Mouse (Mus musculus) regulatory T cell (primary cell): ENCODE measurements around the gene Txndc17.

Experiments
- in situ Hi-C: fragments of 300-600 bp; cut with MboI, MseI; formaldehyde crosslinking; loops from one replicate; pipeline ENCODE4 v1.15.1; 2025; ENCODE audit warnings: high pct_unique_total_duplicates

Gene Txndc17

DNA sequence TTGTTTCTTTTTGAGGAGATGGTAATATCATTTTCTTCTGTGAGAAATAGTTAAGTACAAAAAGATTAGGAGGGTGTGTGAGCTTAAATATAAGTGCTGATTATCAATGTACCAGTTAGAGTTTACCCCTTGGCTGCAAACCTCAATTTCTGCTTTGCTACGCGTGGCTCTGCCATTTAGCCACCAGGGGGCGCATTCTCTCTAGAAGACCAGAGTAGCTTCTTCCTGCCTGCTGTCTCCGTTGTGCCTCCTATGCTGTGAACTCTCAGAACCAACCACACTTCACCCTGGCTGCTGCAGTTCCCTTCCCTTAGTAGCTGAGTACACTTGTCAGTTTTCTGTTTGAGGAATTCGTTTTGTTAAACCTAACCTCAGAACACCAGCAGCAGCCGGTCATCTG is 13.9 kb downstream of the Txndc17 start:
- in situ Hi-C loops: no loop called here

DNA sequence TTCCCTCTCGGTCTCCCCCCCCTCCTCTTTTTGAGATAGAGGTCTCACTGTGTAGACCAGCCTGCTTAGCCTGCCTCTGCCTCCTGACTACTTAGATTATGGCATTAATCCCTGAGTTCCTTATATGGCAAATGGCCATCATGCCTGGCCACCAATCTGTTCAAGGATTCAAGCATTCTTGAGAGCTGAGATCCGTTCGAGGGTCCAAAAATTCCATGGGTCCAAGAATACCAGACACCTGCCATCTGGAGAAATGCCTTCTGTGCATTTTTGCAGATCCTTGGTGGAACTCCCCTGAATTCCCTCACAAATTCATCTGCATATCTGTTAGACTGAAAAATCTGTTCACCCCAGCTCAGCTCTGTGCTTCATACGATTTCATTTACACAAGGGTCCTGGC is 16.1 kb downstream of the Txndc17 start:
- in situ Hi-C loops: no loop called here

DNA sequence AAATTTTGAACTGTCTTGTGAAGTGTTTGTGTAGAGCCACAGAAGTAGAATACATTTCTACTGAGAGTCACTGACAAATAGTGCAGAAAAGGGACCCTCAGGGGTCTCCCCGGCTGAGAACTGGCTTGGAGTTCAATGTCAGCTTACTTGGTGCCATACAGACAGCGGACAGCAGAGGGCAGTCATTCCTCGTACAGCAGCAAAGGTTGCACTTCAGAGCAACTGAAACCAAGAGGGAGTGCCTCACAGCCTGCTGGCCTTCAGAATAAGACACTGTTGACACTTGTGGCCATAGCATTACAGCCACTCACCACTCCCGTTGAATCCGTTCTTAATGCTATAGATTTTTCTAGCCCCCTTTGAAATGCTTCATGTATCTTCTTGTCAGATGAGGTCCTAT is 17.5 kb downstream of the Txndc17 start:
- in situ Hi-C loops: no loop called here

DNA sequence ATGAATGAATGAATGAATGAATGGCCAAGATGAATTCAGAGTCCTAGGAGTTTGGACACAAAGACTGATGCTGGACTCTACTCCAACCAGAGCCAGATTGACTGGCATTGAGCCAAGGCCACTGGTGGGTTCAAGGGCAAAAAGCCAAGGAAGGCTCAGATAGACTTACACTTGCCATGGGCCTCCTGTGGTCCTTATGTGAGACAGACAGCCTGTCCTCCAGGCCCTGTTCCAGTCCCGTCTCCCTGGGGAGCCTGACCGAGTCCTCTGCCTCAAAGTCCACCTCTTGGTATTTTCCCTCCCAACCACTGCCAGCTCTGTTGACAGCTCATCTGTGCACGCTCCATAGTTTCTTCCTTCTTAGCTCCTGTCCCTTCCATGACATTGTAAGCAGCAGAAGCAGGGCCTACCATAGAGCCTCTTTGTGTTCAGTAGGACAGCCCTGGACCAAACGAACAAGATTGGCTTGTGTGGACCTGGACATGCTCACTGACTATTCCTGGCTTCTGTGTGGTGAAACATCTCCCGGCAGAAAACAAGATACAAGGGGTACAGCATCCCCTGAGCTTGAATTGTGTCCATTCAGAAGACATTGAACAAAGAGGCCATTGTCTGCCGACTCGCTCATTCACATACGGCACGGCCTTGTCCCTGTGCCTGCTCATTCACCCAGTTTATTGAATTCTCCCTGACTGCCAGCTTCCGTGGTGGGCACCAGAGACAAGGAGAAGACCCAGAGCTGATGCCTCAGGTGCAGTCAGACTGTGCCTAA is 18.9 kb downstream of the Txndc17 start:
- in situ Hi-C loops: no loop called here

DNA sequence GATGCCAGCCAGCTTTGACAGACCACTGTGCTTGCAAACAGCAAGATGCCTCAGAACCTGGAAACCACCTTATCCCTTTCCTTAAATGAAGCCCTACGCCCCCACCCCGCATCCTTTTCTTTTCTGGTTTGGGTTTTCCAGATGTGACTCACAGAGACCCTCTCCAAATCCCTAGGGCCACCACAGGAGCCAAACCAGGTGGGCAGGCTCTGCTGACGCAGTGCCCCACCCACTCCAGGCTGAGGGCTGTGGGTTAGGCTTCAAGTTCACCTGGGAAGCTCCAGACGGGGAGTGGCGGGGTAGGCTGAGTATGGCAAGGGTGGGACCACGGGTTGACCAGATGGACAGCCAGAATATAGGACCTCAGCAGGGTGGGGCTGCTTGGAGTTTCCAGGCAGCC is 19.6 kb downstream of the Txndc17 start:
- in situ Hi-C loops: no loop called here

DNA sequence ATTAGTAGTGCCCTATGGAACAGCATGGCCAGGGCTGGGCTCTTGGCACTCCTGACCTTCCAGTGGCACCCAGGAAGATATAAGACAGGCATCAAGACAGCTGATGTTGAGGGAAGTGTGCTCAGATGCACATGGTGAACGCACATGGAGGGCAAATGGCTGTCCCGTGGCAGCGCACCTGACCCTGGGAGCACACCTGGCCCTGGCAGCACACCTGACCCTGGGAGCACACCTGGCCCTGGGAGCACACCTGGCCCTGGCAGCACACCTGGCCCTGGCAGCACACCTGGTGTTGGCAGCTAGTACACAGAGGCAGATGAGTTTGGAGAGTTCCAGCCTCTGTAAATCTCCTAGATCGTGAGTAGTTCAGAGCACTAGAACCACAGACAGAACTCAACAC is 21.2 kb downstream of the Txndc17 start:
- in situ Hi-C loops: no loop called here

DNA sequence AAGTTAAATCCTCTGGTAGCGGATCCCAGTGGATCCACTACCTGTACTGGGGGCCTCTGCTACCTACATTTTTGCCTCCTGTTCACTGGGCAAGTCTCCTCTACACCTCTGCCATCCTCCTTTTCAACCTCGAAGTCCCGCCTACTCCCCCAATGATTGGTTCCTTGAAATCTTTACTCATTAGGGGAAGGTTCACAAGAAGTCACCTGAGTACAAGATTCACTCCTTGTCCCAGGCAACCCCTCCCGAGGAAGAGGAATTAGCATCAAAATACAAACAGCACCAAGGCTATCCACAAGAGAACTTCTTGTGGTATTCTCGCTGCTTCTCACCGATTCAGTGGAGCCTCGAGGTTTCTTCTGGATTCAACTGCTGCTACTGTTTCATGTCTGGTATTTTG is 24.7 kb downstream of the Txndc17 start:
- in situ Hi-C loops: no loop called here

DNA sequence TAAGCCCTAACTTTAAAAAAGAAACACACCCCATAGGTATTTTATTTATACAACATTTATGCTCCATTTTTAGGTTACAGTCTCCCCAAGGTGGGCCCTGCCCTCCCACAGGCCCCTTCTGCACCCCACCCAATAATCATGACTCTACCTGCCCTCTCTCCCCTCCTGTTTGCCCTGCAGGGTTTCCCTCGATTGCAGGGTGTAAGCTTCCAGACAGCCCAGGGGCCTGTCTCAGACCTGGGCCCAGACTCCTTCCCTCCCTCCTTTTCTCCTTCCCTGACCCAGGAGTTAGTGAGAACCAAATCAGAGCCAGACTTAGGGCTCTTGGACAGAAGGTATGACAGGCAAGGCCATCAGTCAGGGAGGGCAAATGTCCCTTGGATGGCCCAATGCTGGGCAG is 25.6 kb downstream of the Txndc17 start:
- in situ Hi-C loops: no loop called here

DNA sequence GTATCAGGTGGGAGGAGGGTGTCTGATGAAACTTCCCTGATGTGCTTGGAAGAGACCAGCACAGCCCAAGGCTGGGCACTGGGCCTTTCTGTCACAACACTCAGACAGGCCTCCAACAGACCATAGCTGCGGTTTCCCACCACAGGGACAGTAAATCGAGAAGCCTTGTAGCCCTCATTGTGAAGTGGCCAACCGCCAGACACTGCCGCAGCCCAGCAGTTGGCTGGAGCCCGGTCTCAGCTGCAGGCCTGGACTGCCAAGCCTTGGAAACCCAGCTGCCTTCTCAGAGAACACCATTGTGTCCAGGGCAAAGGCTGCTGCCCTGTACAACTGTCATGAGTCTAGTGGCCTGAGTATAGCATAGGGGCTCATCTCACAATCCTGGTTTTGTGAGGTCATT is 26.7 kb downstream of the Txndc17 start:
- in situ Hi-C loops: no loop called here

DNA sequence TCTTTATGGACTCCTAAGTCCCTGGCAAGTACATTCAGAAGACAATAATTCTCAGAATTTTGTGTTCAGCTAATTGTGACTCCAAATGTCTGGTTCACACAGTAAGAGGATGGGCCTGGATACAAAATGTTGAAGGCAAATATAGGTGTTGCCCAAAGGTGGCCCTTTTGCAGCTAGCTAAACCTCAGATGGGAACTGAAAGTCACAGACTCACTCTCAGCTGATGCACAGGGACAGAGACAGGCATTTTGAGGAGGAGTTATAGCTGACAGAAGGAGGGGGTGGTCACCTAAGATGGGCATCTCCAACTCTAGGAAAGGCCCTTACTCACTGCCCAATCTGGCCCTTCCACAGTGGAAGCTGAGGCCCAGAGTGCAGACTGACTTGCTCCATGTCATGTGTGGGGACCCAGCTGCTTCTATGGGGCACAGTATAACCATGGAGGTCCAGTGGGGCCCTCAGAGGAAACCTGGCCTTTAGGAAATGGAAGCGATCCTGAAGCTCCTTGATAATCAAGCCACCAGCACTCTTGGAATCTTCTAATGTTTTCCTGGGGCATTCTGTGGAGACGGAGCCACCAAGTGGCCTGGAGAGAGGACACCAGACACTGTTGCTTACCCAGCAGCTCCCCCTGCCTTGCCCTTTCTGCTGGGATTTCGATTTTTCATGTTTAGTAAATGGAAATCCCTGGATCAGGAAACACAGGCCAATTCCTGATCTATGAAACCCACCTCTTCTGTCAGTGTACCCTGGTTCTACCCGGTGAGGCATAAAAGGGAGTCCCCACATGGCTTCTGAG is 32.9 kb downstream of the Txndc17 start:
- in situ Hi-C loops: no loop called here

DNA sequence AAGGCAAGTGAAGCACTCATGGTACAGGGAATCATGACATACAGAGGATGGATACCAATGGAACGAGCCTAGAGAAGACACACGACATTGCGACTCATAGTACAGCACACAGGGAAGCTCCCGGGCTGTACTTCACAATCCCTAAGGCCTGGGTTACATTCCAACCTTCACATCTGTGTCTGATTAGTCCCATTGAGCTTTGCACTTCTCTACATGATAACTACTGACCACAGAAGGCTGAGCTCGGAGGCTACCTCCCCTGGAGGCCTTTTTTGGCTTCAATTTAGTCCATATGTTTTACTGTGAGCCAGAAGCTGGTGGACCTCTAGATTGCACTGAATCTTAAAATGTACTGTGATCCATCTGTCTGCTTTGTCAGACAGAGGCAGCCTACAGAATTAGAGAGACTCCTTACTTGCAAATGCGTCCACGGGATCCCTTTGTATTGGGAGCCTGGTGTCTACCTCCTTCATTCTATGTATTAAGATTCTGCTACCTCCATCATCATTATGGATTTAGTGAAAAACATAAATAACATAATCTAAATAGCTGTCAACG is 37.9 kb downstream of the Txndc17 start:
- in situ Hi-C loops: loop anchor here (5.0 kb wide), 1 partner anchor 102 kb away; no protein-coding TSS in a partner anchor

DNA sequence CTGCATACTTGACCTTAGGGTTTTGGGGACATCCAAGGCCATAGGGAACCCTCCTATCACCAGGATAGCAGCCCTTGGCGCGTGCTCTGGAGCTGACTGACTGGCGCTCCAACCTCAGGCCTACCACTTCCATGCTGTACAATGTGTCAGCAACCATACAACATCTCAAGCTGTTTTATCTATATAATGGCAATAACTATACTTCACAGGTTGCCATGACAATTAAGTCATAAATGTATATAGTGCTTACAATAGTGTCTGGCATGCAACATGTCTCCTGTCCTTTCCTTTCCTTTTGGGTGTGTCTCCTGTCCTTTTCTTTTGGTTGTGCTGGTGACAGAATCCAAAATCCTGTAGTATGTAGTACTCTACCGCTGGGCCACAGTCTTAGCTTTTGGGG is 48.3 kb downstream of the Txndc17 start:
- in situ Hi-C loops: no loop called here

DNA sequence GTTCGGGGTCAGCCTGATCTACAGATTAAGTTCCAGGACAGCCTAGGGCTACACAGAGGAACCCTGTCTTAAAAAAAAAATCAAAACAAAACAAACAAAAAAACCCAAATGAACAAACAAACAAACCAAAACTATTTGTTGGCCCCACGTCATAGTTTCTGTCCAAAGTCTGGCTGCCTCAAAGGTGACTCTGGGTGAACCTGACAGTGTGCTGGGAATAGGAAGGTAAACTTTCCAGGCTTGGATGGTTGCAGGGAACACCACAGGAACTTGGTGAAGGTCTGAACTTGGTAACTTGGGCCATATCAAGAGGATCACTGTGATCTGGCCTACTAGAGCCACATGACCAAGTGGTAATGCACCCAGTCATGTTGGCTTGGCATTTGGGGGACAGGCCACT is 49.1 kb downstream of the Txndc17 start:
- in situ Hi-C loops: no loop called here
